Mouse (Mus musculus): Measurements from ENCODE around the gene Abcc12.

Gene Abcc12

GRCm38 (mm10) chr8:86588338-86588737, 7.9 kb upstream of the Abcc12 start:
- peaks cover 8% of the 10 kb centered on the region; the same call in 1 of the 2 replicates for H3K4me1 ChIP-seq (replicated peaks; ENCODE audit: low read depth, low read length)
- H3K36me3 ChIP-seq (ENCODE audit: insufficient read depth, low read length), result no peaks in the 10 kb centered on the region
- no peak overlapping the region for H3K4me3 ChIP-seq (replicated peaks; ENCODE audit: low read length)
- no peaks in the 10 kb centered on the region for H3K9me3 ChIP-seq (ENCODE audit: low read length)
- H3K27me3 ChIP-seq (ENCODE audit: insufficient read depth, low read length), result no peaks in the 10 kb centered on the region; the same call in 1 of the 2 replicates
- TF ChIP-seq NANOG (IDR thresholded peaks at IDR 0.05; ENCODE audit: borderline replicate concordance, low read length) (no peak), CTCF (conservative IDR thresholded peaks at IDR 0.05; ENCODE audit: low read length) (no peak), POU5F1 (IDR thresholded peaks at IDR 0.05; ENCODE audit: borderline replicate concordance, low read length) (no peak)

GRCm38 (mm10) chr8:86586642-86587041, 6.2 kb upstream of the Abcc12 start:
- H3K4me1 ChIP-seq (replicated peaks; ENCODE audit: low read depth, low read length), result peaks cover 8% of the 10 kb centered on the region; the same call in 1 of the 2 replicates
- no peaks in the 10 kb centered on the region; the same call in 1 of the 2 replicates for H3K27me3 ChIP-seq (ENCODE audit: insufficient read depth, low read length)
- no peaks in the 10 kb centered on the region for H3K9me3 ChIP-seq (ENCODE audit: low read length)
- no peak for TF ChIP-seq CTCF (conservative IDR thresholded peaks at IDR 0.05; ENCODE audit: low read length)
- no peak for TF ChIP-seq POU5F1 (IDR thresholded peaks at IDR 0.05; ENCODE audit: borderline replicate concordance, low read length)
- no peak for TF ChIP-seq NANOG (IDR thresholded peaks at IDR 0.05; ENCODE audit: borderline replicate concordance, low read length)
- H3K36me3 ChIP-seq (ENCODE audit: insufficient read depth, low read length), result no peaks in the 10 kb centered on the region
- H3K4me3 ChIP-seq (replicated peaks; ENCODE audit: low read length), result no peak overlapping the region

GRCm38 (mm10) chr8:86586058-86586457, 5.6 kb upstream of the Abcc12 start:
- TF ChIP-seq POU5F1 (IDR thresholded peaks at IDR 0.05; ENCODE audit: borderline replicate concordance, low read length), result no peak
- no peak for TF ChIP-seq NANOG (IDR thresholded peaks at IDR 0.05; ENCODE audit: borderline replicate concordance, low read length)
- TF ChIP-seq CTCF (conservative IDR thresholded peaks at IDR 0.05; ENCODE audit: low read length), result no peak

GRCm38 (mm10) chr8:86585532-86585931, 5.0 kb upstream of the Abcc12 start:
- Histone ChIP-seq H3K27me3 (ENCODE audit: insufficient read depth, low read length) (peaks cover 2% of the 10 kb centered on the region; the same call in 1 of the 2 replicates), H3K4me3 (replicated peaks; ENCODE audit: low read length) (peak overlapping the region; percentile 68), H3K36me3 (ENCODE audit: insufficient read depth, low read length) (no peaks in the 10 kb centered on the region), H3K4me1 (replicated peaks; ENCODE audit: low read depth, low read length) (peaks cover 8% of the 10 kb centered on the region; the same call in 1 of the 2 replicates), H3K9me3 (ENCODE audit: low read length) (no peaks in the 10 kb centered on the region)
- peak; percentile 96 for TF ChIP-seq CTCF (conservative IDR thresholded peaks at IDR 0.05; ENCODE audit: low read length)
- TF ChIP-seq POU5F1 (IDR thresholded peaks at IDR 0.05; ENCODE audit: borderline replicate concordance, low read length), result no peak

More at GRCm38 (mm10) chr8:86586058-86586457, 5.6 kb upstream of the Abcc12 start:
- Histone ChIP-seq H3K9me3 (ENCODE audit: low read length) (no peaks in the 10 kb centered on the region), H3K36me3 (ENCODE audit: insufficient read depth, low read length) (no peaks in the 10 kb centered on the region), H3K27me3 (ENCODE audit: insufficient read depth, low read length) (no peaks in the 10 kb centered on the region; the same call in 1 of the 2 replicates), H3K4me1 (replicated peaks; ENCODE audit: low read depth, low read length) (peaks cover 8% of the 10 kb centered on the region; the same call in 1 of the 2 replicates), H3K4me3 (replicated peaks; ENCODE audit: low read length) (no peak overlapping the region)

- peaks cover 3% of the 10 kb centered on the region; the same call in 1 of the 2 replicates for H3K27me3 ChIP-seq (ENCODE audit: insufficient read depth, low read length)
- H3K4me3 ChIP-seq (replicated peaks; ENCODE audit: low read length), result peak overlapping the region; percentile 68
- H3K9me3 ChIP-seq (ENCODE audit: low read length), result no peaks in the 10 kb centered on the region
- TF ChIP-seq POU5F1 (IDR thresholded peaks at IDR 0.05; ENCODE audit: borderline replicate concordance, low read length), result no peak
- TF ChIP-seq CTCF (conservative IDR thresholded peaks at IDR 0.05; ENCODE audit: low read length), result peak; percentile 43
- H3K36me3 ChIP-seq (ENCODE audit: insufficient read depth, low read length), result no peaks in the 10 kb centered on the region
- H3K4me1 ChIP-seq (replicated peaks; ENCODE audit: low read depth, low read length), result peaks cover 8% of the 10 kb centered on the region; the same call in 1 of the 2 replicates
These were observed 4.6 kb upstream of the Abcc12 start for GRCm38 (mm10) chr8:86585118-86585517.

- no peaks in the 10 kb centered on the region for H3K36me3 ChIP-seq (ENCODE audit: insufficient read depth, low read length)
- no peak overlapping the region for H3K4me3 ChIP-seq (replicated peaks; ENCODE audit: low read length)
- TF ChIP-seq NANOG (IDR thresholded peaks at IDR 0.05; ENCODE audit: borderline replicate concordance, low read length) (no peak), POU5F1 (IDR thresholded peaks at IDR 0.05; ENCODE audit: borderline replicate concordance, low read length) (no peak), CTCF (conservative IDR thresholded peaks at IDR 0.05; ENCODE audit: low read length) (0 out of 2 replicates have a peak, but pooled peaks have one; percentile 3)
- H3K9me3 ChIP-seq (ENCODE audit: low read length), result no peaks in the 10 kb centered on the region
- H3K4me1 ChIP-seq (replicated peaks; ENCODE audit: low read depth, low read length), result peaks cover 8% of the 10 kb centered on the region; the same call in 1 of the 2 replicates
- H3K27me3 ChIP-seq (ENCODE audit: insufficient read depth, low read length), result peaks cover 3% of the 10 kb centered on the region; the same call in 1 of the 2 replicates
These were observed 1.4 kb upstream of the Abcc12 start for GRCm38 (mm10) chr8:86581921-86582331.

- TF ChIP-seq CTCF (conservative IDR thresholded peaks at IDR 0.05; ENCODE audit: low read length) (no peak), POU5F1 (IDR thresholded peaks at IDR 0.05; ENCODE audit: borderline replicate concordance, low read length) (no peak), NANOG (IDR thresholded peaks at IDR 0.05; ENCODE audit: borderline replicate concordance, low read length) (no peak)
- no peaks in the 10 kb centered on the region for H3K36me3 ChIP-seq (ENCODE audit: insufficient read depth, low read length)
- H3K4me1 ChIP-seq (replicated peaks; ENCODE audit: low read depth, low read length), result no peaks in the 10 kb centered on the region
- 0 out of 2 replicates have a peak, but pooled peaks cover 3% of the 10 kb centered on the region for H3K27me3 ChIP-seq (ENCODE audit: insufficient read depth, low read length)
- H3K4me3 ChIP-seq (replicated peaks; ENCODE audit: low read length), result no peak overlapping the region
- H3K9me3 ChIP-seq (ENCODE audit: low read length), result no peaks in the 10 kb centered on the region
These were observed 1.8 kb downstream of the Abcc12 start for GRCm38 (mm10) chr8:86578693-86579092.

GRCm38 (mm10) chr8:86578076-86578475, 2.4 kb downstream of the Abcc12 start:
- H3K36me3 ChIP-seq (ENCODE audit: insufficient read depth, low read length), result no peaks in the 10 kb centered on the region
- TF ChIP-seq NANOG (IDR thresholded peaks at IDR 0.05; ENCODE audit: borderline replicate concordance, low read length) (no peak), CTCF (conservative IDR thresholded peaks at IDR 0.05; ENCODE audit: low read length) (no peak), POU5F1 (IDR thresholded peaks at IDR 0.05; ENCODE audit: borderline replicate concordance, low read length) (no peak)
- H3K27me3 ChIP-seq (ENCODE audit: insufficient read depth, low read length), result 0 out of 2 replicates have a peak, but pooled peaks cover 3% of the 10 kb centered on the region
- H3K4me1 ChIP-seq (replicated peaks; ENCODE audit: low read depth, low read length), result no peaks in the 10 kb centered on the region
- no peak overlapping the region for H3K4me3 ChIP-seq (replicated peaks; ENCODE audit: low read length)
- H3K9me3 ChIP-seq (ENCODE audit: low read length), result no peaks in the 10 kb centered on the region

- no peaks in the 10 kb centered on the region for H3K36me3 ChIP-seq (ENCODE audit: insufficient read depth, low read length)
- H3K4me3 ChIP-seq (replicated peaks; ENCODE audit: low read length), result no peak overlapping the region
- 0 out of 2 replicates have a peak, but pooled peaks cover 3% of the 10 kb centered on the region for H3K27me3 ChIP-seq (ENCODE audit: insufficient read depth, low read length)
- TF ChIP-seq POU5F1 (IDR thresholded peaks at IDR 0.05; ENCODE audit: borderline replicate concordance, low read length), result no peak
- no peak for TF ChIP-seq CTCF (conservative IDR thresholded peaks at IDR 0.05; ENCODE audit: low read length)
- H3K4me1 ChIP-seq (replicated peaks; ENCODE audit: low read depth, low read length), result no peaks in the 10 kb centered on the region
- H3K9me3 ChIP-seq (ENCODE audit: low read length), result no peaks in the 10 kb centered on the region
These were observed 2.9 kb downstream of the Abcc12 start for GRCm38 (mm10) chr8:86577547-86577946.
